Mouse (Mus musculus): ENCODE measurements around the gene Fam170b.

DNA sequence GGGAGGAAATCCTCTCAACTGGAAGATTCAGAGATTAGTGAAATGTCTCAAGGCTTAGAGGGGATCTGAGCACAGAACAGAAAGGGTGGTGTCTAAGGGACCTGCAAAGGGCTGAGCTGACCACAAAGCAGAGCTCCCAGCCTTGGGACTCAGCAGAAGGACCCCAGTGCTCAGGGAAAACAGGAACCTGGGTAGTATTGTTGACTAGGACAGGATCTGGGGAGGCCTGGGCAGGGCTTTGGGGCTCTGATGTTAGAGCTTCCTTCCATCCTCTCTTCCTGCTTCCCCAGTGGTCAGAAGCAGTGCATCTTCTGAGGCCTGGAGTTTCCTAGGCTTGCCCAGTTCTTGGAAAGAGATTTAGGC lies 32.1 kb upstream of the Fam170b start:
- TF ChIP-seq CTCF (IDR thresholded peaks at IDR 0.05): no peak
- TF ChIP-seq EP300 (IDR thresholded peaks at IDR 0.05): no peak
